Mouse (Mus musculus) hindbrain, postnatal 0 days (tissue): ENCODE measurements around the gene Tdrd7. TPM values are rescaled to one million over a fixed set of nuclear protein-coding genes. Genes with fewer than 3 reads are reported as not detected.

Experiments used
- ATAC-seq: fragments of 200-750 bp; cut with Nextera tagmentation; 2 replicates; pipeline ENCODE4 v1.8.0; 2017; ENCODE audit warnings: mild to moderate bottlenecking, moderate TSS enrichment, moderate library complexity
- DNase-seq: peaks from one replicate; pipeline ENCODE4 v3.0.0-alpha.2; 2015; ENCODE audit warnings: low spot score
- H3K27ac ChIP-seq: fragments of 300-500 bp; sonication (generic); 2 replicates; pipeline ENCODE4 v1.5.1; 2014; ENCODE audit warnings: mild to moderate bottlenecking
- H3K27me3 ChIP-seq: fragments of 300-500 bp; sonication (generic); 2 replicates; pipeline ENCODE4 v1.6.1; 2014; ENCODE audit warnings: low read length, mixed read lengths; ENCODE audit not compliant: insufficient read depth
- H3K36me3 ChIP-seq: fragments of 300-500 bp; sonication (generic); 2 replicates; pipeline ENCODE4 v1.6.1; 2014; ENCODE audit warnings: low read length, mixed read lengths; ENCODE audit not compliant: insufficient read depth
- H3K4me1 ChIP-seq: fragments of 300-500 bp; sonication (generic); 2 replicates; pipeline ENCODE4 v1.6.1; 2014; ENCODE audit warnings: antibody characterized with exemption, low read length, mixed read lengths; ENCODE audit not compliant: insufficient read depth
- H3K4me2 ChIP-seq: fragments of 300-500 bp; sonication (generic); 2 replicates; pipeline ENCODE4 v1.6.1; 2014; ENCODE audit warnings: low read depth, mild to moderate bottlenecking, low read length, moderate library complexity, mixed read lengths
- H3K4me3 ChIP-seq: fragments of 300-500 bp; sonication (generic); 2 replicates; pipeline ENCODE4 v1.5.1; 2014; ENCODE audit warnings: low read length
- H3K9ac ChIP-seq: fragments of 300-500 bp; sonication (generic); replicated peaks from 2 replicates; pipeline ENCODE4 v1.6.1; 2014; ENCODE audit warnings: mild to moderate bottlenecking, low read length, moderate library complexity, mixed read lengths
- H3K9me3 ChIP-seq: fragments of 300-500 bp; sonication (generic); 2 replicates; pipeline ENCODE4 v1.6.1; 2016; ENCODE audit warnings: low read length, mixed read lengths
- CTCF ChIP-seq: IDR thresholded peaks from 2 replicates; pipeline ENCODE4 v1.5.1; 2016; ENCODE audit warnings: antibody characterized with exemption, control low read depth, low read depth
- WGBS: fragments of 180-500 bp; shearing (Covaris S2); extraction: QIAGEN DNeasy Blood & Tissue Kit; methylation state at CpG from one replicate; pipeline ENCODE4 v1.1.7; 2014; 5-methylcytosine and 5-hydroxymethylcytosine counted together
- polyA plus RNA-seq: library from polyadenylated mRNA; unstranded; fragments of >200 nt; fragmentation: Nextera tagmentation; extraction: Ambion mirVana; gene quantifications from 2 replicates; pipeline ENCODE4 v1.2.1, GENCODE M21; 2015
- total RNA-seq: library from RNA; depleted of rRNA; stranded (reverse); fragments of >200 nt; gene quantifications from 2 replicates; pipeline ENCODE4 v1.2.3, GENCODE M21; 2014

Gene Tdrd7
- total and polyA plus RNA-seq, 2 experiments from 2014 or later = 26.1 to 31.3 TPM

GRCm38 (mm10) chr4:46053323-46054107, 88.4 kb downstream of the Tdrd7 start:
- Histone ChIP-seq H3K4me1 (no peaks in the 10 kb centered on the region), H3K27me3 (no peaks in the 10 kb centered on the region), H3K9ac (no peak overlapping the region), H3K27ac (no peak overlapping the region), H3K36me3 (no peaks in the 10 kb centered on the region), H3K9me3 (no peaks in the 10 kb centered on the region), H3K4me2 (no peak overlapping the region), H3K4me3 (no peak overlapping the region)
- no peak for TF ChIP-seq CTCF
- WGBS = 80% methylated on average over 9 of the region's 9 CpGs
- DNase-seq = no peak
- ATAC-seq = no peak

DNA sequence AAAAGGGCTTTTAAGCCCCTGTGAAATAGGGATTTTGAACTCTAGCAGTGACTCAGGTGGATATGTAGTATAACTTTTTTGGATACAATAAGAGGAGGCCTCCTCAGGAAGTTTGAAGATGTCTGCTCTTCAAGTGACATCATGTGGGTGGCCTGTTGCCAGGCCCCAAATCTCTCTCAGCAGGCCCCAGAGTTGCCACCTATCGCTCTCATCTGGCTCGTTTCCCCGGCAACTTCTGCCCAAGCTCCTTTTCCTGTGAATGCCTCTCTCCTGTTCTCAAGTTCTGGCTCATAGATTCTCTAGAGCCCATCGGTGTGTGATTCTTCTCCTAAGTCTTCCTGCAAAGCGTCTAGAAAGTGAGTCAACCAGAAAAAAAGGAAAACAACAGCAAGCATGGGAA, 91.0 kb downstream of the Tdrd7 start:
- ATAC-seq (no peak), DNase-seq (no peak)
- WGBS = 62% methylated on average over 5 of the region's 5 CpGs
- no peak overlapping the region for H3K4me2 ChIP-seq
- no peak overlapping the region for H3K9ac ChIP-seq
- no peak overlapping the region for H3K27ac ChIP-seq
- no peaks in the 10 kb centered on the region for H3K36me3 ChIP-seq
- H3K4me1 ChIP-seq = no peaks in the 10 kb centered on the region
- no peak overlapping the region for H3K4me3 ChIP-seq
- no peak for TF ChIP-seq CTCF
- no peaks in the 10 kb centered on the region for H3K27me3 ChIP-seq
- no peaks in the 10 kb centered on the region for H3K9me3 ChIP-seq

- no peak overlapping the region for H3K27ac ChIP-seq
- no peak overlapping the region for H3K4me2 ChIP-seq
- ATAC-seq (peak; percentile 42; the same call in 1 of the 2 replicates), DNase-seq (peak; percentile 20)
- H3K9ac ChIP-seq = no peak overlapping the region
- 0 out of 2 replicates have a peak, but pooled peaks cover 10% of the 10 kb centered on the region for H3K4me1 ChIP-seq
- 58% methylated on average over 12 of the region's 12 CpGs for WGBS
- H3K36me3 ChIP-seq = no peaks in the 10 kb centered on the region
- no peak for TF ChIP-seq CTCF
- no peak overlapping the region for H3K4me3 ChIP-seq
- H3K27me3 ChIP-seq = no peaks in the 10 kb centered on the region
- H3K9me3 ChIP-seq = no peaks in the 10 kb centered on the region
These were observed 96.3 kb downstream of the Tdrd7 start for GRCm38 (mm10) chr4:46061259-46061962.

DNA sequence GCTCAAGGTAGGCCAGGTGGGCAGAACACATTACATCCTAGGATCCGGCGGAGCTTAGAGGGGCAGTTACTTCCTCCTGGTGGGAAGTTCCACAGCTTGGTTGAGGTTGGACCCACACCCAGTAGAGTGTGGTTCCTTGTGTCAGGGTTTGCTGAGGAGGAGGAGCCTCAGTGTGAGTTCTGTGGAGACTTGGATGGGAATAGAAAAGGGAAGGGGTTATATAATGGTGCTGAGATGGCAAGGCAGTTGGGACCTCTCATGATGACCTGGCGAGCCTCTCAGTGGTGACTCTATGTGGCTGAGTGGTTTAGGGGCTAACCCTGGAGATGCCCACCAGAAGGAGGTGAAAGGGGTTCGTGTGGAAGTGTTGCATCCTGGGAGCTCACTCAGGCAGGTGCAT, 98.7 kb downstream of the Tdrd7 start:
- DNase-seq (no peak), ATAC-seq (no peak)
- H3K9me3 ChIP-seq = no peaks in the 10 kb centered on the region
- no peak overlapping the region for H3K4me2 ChIP-seq
- no peak overlapping the region for H3K4me3 ChIP-seq
- no peaks in the 10 kb centered on the region for H3K27me3 ChIP-seq
- H3K9ac ChIP-seq = no peak overlapping the region
- TF ChIP-seq CTCF = no peak
- no peaks in the 10 kb centered on the region for H3K36me3 ChIP-seq
- no peak overlapping the region for H3K27ac ChIP-seq
- WGBS = 91% methylated on average over 4 of the region's 4 CpGs
- H3K4me1 ChIP-seq = 0 out of 2 replicates have a peak, but pooled peaks cover 10% of the 10 kb centered on the region

DNA sequence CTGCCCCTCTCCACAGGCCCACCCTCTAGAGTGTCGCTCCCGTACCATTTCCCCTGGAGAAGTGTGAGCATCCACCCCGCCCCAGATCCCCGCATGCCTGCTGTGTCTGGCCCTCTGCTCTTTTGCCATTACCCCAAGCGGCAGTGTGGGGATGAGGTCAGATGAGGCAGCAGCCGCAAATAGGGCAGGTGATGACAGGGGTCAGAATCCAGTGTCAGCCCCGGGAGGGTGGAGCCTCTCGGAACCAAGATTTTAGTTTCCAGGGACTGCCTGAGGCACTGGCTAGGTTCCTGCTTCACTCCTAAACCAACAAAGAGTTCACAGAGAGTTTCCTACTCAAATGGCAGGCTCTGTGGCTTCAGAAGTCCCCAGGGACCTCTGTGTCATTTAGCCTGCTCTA, 99.1 kb downstream of the Tdrd7 start:
- Histone ChIP-seq H3K36me3 (no peaks in the 10 kb centered on the region), H3K9me3 (no peaks in the 10 kb centered on the region), H3K4me2 (no peak overlapping the region), H3K27me3 (no peaks in the 10 kb centered on the region), H3K27ac (no peak overlapping the region), H3K9ac (no peak overlapping the region), H3K4me3 (no peak overlapping the region), H3K4me1 (0 out of 2 replicates have a peak, but pooled peaks cover 10% of the 10 kb centered on the region)
- WGBS = 64% methylated on average over 8 of the region's 8 CpGs
- no peak for TF ChIP-seq CTCF
- ATAC-seq = no peak
- DNase-seq = no peak

DNA sequence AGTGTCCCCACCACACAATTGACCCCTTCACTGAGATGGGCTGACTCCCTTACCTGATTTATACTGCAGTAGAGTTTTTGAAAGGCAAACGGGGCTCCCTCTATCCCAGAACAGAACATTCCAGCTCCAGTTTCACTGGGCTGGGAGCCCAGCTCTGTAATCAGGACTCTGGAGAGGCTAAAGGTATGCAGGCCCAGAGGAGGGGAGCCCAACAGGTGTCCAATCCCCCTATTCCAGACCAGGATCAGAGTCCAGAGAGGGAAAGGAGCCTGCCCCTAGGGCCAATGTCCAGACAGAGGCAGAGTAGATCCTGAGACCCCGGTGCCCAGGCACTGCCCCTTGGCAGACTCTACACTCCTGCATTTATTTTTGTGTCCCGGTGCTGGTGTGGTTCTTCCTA, 99.8 kb downstream of the Tdrd7 start:
- no peak overlapping the region for H3K27ac ChIP-seq
- H3K4me1 ChIP-seq = 0 out of 2 replicates have a peak, but pooled peaks cover 10% of the 10 kb centered on the region
- no peak for ATAC-seq
- 74% methylated on average over 3 of the region's 3 CpGs for WGBS
- H3K27me3 ChIP-seq = no peaks in the 10 kb centered on the region
- H3K9me3 ChIP-seq = no peaks in the 10 kb centered on the region
- no peak overlapping the region for H3K4me3 ChIP-seq
- H3K4me2 ChIP-seq = no peak overlapping the region
- no peak for DNase-seq
- no peak overlapping the region for H3K9ac ChIP-seq
- no peak for TF ChIP-seq CTCF
- no peaks in the 10 kb centered on the region for H3K36me3 ChIP-seq
